Mouse (Mus musculus): Measurements from ENCODE around the gene Mroh9. TPM values are rescaled to one million over a fixed set of nuclear protein-coding genes. Genes with fewer than 3 reads are reported as not detected.

Mroh9 gene
- polyA plus RNA-seq, 1 experiment from 2014 or later, result not detected

- Histone ChIP-seq H3K4me1 (ENCODE audit: insufficient read depth, low read depth, low read length) (no peaks in the 10 kb centered on the region), H3K27me3 (replicated peaks; ENCODE audit: insufficient read depth, low read length) (no peaks in the 10 kb centered on the region), H3K9ac (replicated peaks; ENCODE audit: low read depth) (no peak overlapping the region), H3K4me3 (ENCODE audit: low read depth, low read length) (no peak overlapping the region), H3K9me3 (ENCODE audit: low read length) (no peaks in the 10 kb centered on the region), H3K27ac (ENCODE audit: low read length) (peak overlapping the region; percentile 64; the same call in 1 of the 2 replicates), H3K36me3 (ENCODE audit: insufficient read depth, low read length) (no peaks in the 10 kb centered on the region), H3K4me2 (replicated peaks; ENCODE audit: low read depth, low read length) (no peak overlapping the region)
- ATAC-seq (peak; percentile 88), DNase-seq (ENCODE audit: low spot score) (peak; percentile 89)
- peak; percentile 71 for TF ChIP-seq EP300 (IDR thresholded peaks at IDR 0.05)
- no peak for TF ChIP-seq CTCF (IDR thresholded peaks at IDR 0.05)
Measured at GRCm38 (mm10) chr1:163055629-163056028, 29.8 kb downstream of the Mroh9 start.

GRCm38 (mm10) chr1:163023075-163023474, 62.4 kb downstream of the Mroh9 start:
- DNase-seq (ENCODE audit: low spot score) (no peak), ATAC-seq (no peak)
- no peak overlapping the region for H3K4me3 ChIP-seq (ENCODE audit: low read depth, low read length)
- H3K4me1 ChIP-seq (ENCODE audit: insufficient read depth, low read depth, low read length), result no peaks in the 10 kb centered on the region
- H3K9me3 ChIP-seq (ENCODE audit: low read length), result no peaks in the 10 kb centered on the region
- H3K27ac ChIP-seq (ENCODE audit: low read length), result no peak overlapping the region
- H3K36me3 ChIP-seq (ENCODE audit: insufficient read depth, low read length), result no peaks in the 10 kb centered on the region
- no peak overlapping the region for H3K4me2 ChIP-seq (replicated peaks; ENCODE audit: low read depth, low read length)
- TF ChIP-seq CTCF (IDR thresholded peaks at IDR 0.05) (no peak), EP300 (IDR thresholded peaks at IDR 0.05) (no peak)
- H3K27me3 ChIP-seq (replicated peaks; ENCODE audit: insufficient read depth, low read length), result no peaks in the 10 kb centered on the region
- no peak overlapping the region for H3K9ac ChIP-seq (replicated peaks; ENCODE audit: low read depth)

- Histone ChIP-seq H3K4me3 (ENCODE audit: low read depth, low read length) (no peak overlapping the region), H3K27me3 (replicated peaks; ENCODE audit: insufficient read depth, low read length) (no peaks in the 10 kb centered on the region), H3K4me1 (ENCODE audit: insufficient read depth, low read depth, low read length) (no peaks in the 10 kb centered on the region), H3K4me2 (replicated peaks; ENCODE audit: low read depth, low read length) (no peak overlapping the region), H3K9me3 (ENCODE audit: low read length) (no peaks in the 10 kb centered on the region), H3K9ac (replicated peaks; ENCODE audit: low read depth) (no peak overlapping the region), H3K27ac (ENCODE audit: low read length) (peak overlapping the region; percentile 47), H3K36me3 (ENCODE audit: insufficient read depth, low read length) (no peaks in the 10 kb centered on the region)
- TF ChIP-seq EP300 (IDR thresholded peaks at IDR 0.05) (peak; percentile 69), CTCF (IDR thresholded peaks at IDR 0.05) (no peak)
- 33% methylated on average over 3 of the region's 3 CpGs for WGBS
- peak; percentile 79 for DNase-seq (ENCODE audit: low spot score)
- ATAC-seq, result peak; percentile 80
Measured at GRCm38 (mm10) chr1:163009220-163009619, 76.2 kb downstream of the Mroh9 start.

- Histone ChIP-seq H3K4me2 (replicated peaks; ENCODE audit: low read depth, low read length) (no peak overlapping the region), H3K9ac (replicated peaks; ENCODE audit: low read depth) (no peak overlapping the region), H3K4me3 (ENCODE audit: low read depth, low read length) (no peak overlapping the region), H3K4me1 (ENCODE audit: insufficient read depth, low read depth, low read length) (no peaks in the 10 kb centered on the region), H3K27ac (ENCODE audit: low read length) (no peak overlapping the region), H3K36me3 (ENCODE audit: insufficient read depth, low read length) (no peaks in the 10 kb centered on the region), H3K9me3 (ENCODE audit: low read length) (no peaks in the 10 kb centered on the region), H3K27me3 (replicated peaks; ENCODE audit: insufficient read depth, low read length) (no peaks in the 10 kb centered on the region)
- DNase-seq (ENCODE audit: low spot score), result peak; percentile 70
- TF ChIP-seq EP300 (IDR thresholded peaks at IDR 0.05), result no peak
- TF ChIP-seq CTCF (IDR thresholded peaks at IDR 0.05), result no peak
- WGBS, result 65% methylated on average over 2 of the region's 2 CpGs
- peak; percentile 37; the same call in 1 of the 2 replicates for ATAC-seq
Measured at GRCm38 (mm10) chr1:163003496-163003895, 82.0 kb downstream of the Mroh9 start.

- WGBS, result 47% methylated on average over 4 of the region's 4 CpGs
- Histone ChIP-seq H3K4me2 (replicated peaks; ENCODE audit: low read depth, low read length) (no peak overlapping the region), H3K9ac (replicated peaks; ENCODE audit: low read depth) (no peak overlapping the region), H3K27ac (ENCODE audit: low read length) (no peak overlapping the region), H3K36me3 (ENCODE audit: insufficient read depth, low read length) (no peaks in the 10 kb centered on the region), H3K27me3 (replicated peaks; ENCODE audit: insufficient read depth, low read length) (no peaks in the 10 kb centered on the region), H3K9me3 (ENCODE audit: low read length) (no peaks in the 10 kb centered on the region), H3K4me3 (ENCODE audit: low read depth, low read length) (no peak overlapping the region), H3K4me1 (ENCODE audit: insufficient read depth, low read depth, low read length) (no peaks in the 10 kb centered on the region)
- ATAC-seq (no peak; the same call in 1 of the 2 replicates), DNase-seq (ENCODE audit: low spot score) (peak; percentile 26)
- TF ChIP-seq CTCF (IDR thresholded peaks at IDR 0.05) (no peak), EP300 (IDR thresholded peaks at IDR 0.05) (no peak; the same call in 1 of the 2 replicates)
Measured at GRCm38 (mm10) chr1:163001271-163001829, 84.1 kb downstream of the Mroh9 start.

- ATAC-seq, result no peak
Measured at GRCm38 (mm10) chr1:162987546-162987945, 97.9 kb downstream of the Mroh9 start.

More at GRCm38 (mm10) chr1:162987546-162987945, 97.9 kb downstream of the Mroh9 start:
- Histone ChIP-seq H3K4me2 (replicated peaks; ENCODE audit: low read depth, low read length) (no peak overlapping the region), H3K9me3 (ENCODE audit: low read length) (no peaks in the 10 kb centered on the region), H3K4me1 (ENCODE audit: insufficient read depth, low read depth, low read length) (no peaks in the 10 kb centered on the region), H3K9ac (replicated peaks; ENCODE audit: low read depth) (no peak overlapping the region), H3K27me3 (replicated peaks; ENCODE audit: insufficient read depth, low read length) (no peaks in the 10 kb centered on the region), H3K36me3 (ENCODE audit: insufficient read depth, low read length) (no peaks in the 10 kb centered on the region), H3K27ac (ENCODE audit: low read length) (no peak overlapping the region), H3K4me3 (ENCODE audit: low read depth, low read length) (no peak overlapping the region)
- 60% methylated on average over 3 of the region's 3 CpGs for WGBS
- no peak for TF ChIP-seq CTCF (IDR thresholded peaks at IDR 0.05)
- no peak for TF ChIP-seq EP300 (IDR thresholded peaks at IDR 0.05)
- no peak for DNase-seq (ENCODE audit: low spot score)
